Comparison of ENCODE assay signal across 8 mouse cellular contexts in the genomic region with DNA sequence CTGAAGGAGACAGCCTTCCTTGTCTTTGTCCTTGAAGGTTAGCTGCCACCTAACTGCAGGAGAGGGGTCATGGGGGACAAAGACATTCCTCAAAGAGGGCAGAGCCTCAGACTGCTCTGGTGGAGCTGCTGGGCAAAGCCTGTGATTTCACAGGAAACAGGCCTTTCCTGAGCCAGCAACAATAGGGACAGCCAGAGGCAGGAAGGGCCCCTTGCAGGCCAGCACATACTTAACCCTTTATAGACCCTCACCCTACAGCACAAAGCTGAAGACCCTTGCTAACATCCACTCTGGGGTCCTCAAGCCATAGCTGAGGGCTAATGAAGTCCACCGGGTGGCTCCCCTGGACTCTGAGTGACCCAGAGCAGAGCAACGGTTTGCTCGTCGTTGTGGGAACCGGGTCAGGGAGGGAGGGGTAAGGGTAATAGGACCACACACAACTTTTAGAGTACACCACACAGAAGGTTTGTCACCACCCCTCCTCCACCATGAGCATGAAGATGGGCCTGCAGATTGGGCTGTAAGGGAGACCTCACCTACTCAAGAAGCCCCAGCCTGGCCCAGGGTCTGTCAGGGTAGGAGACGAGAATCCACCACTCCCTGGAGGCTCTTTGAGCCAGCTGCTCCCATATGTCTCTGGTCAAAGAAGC. TPM values are rescaled to one million over a fixed set of nuclear protein-coding genes. Genes with fewer than 3 reads are reported as not detected.
DNase-seq lines count a peak whose midpoint lies in the region; ATAC-seq and TF ChIP-seq lines count a peak whose summit lies in the region.

No protein-coding gene starts in this region.

- no peak overlapping the region for H3K4me2 ChIP-seq in hindbrain, embryonic 12.5 days (replicated peaks)
- H3K4me2 ChIP-seq in liver, embryonic 12.5 days = peak overlapping the region; percentile 15

- no peak for TF ChIP-seq POLR2A in testis, adult 2 months (IDR thresholded peaks at IDR 0.05; ENCODE audit: control insufficient read depth, low read depth, low read length)

- H3K9ac ChIP-seq in hindbrain, embryonic 12.5 days = no peak overlapping the region
- H3K9ac ChIP-seq in liver, embryonic 12.5 days = no peak overlapping the region

- ATAC-seq in hindbrain, embryonic 12.5 days (ENCODE audit: low FRiP score) = no peak
- no peak for ATAC-seq in liver, embryonic 12.5 days

- no peaks in the 10 kb centered on the region for H3K4me1 ChIP-seq in testis, adult 2 months (ENCODE audit: control insufficient read depth, insufficient read depth, low read length)
- H3K4me1 ChIP-seq in hindbrain, embryonic 12.5 days = peaks cover 25% of the 10 kb centered on the region
- H3K4me1 ChIP-seq in liver, embryonic 12.5 days = peaks cover 72% of the 10 kb centered on the region

- H3K27ac ChIP-seq in testis, adult 2 months (ENCODE audit: control insufficient read depth, insufficient read depth, low read depth, low read length) = peak overlapping the region; percentile 42
- peak overlapping the region; percentile 46 for H3K27ac ChIP-seq in hindbrain, embryonic 12.5 days
- peak overlapping the region; percentile 66 for H3K27ac ChIP-seq in liver, embryonic 12.5 days

- no peak for TF ChIP-seq CTCF in testis, adult 2 months (IDR thresholded peaks at IDR 0.05; ENCODE audit: control insufficient read depth, insufficient read depth, insufficient replicate concordance, low read depth, low read length)

- no peak overlapping the region for H3K4me3 ChIP-seq in testis, adult 2 months (ENCODE audit: control insufficient read depth, low read depth, low read length)
- H3K4me3 ChIP-seq in hindbrain, embryonic 12.5 days = no peak overlapping the region
- H3K4me3 ChIP-seq in liver, embryonic 12.5 days = no peak overlapping the region

- H3K27me3 ChIP-seq in testis, adult 2 months (ENCODE audit: control insufficient read depth, insufficient read depth, low read length) = no peaks in the 10 kb centered on the region
- no peaks in the 10 kb centered on the region for H3K27me3 ChIP-seq in hindbrain, embryonic 12.5 days
- H3K27me3 ChIP-seq in liver, embryonic 12.5 days (replicated peaks) = no peaks in the 10 kb centered on the region

- DNase-seq in testis, postnatal 10 days (ENCODE audit: low spot score) = no peak
- DNase-seq in skeletal muscle tissue, adult 2 months (ENCODE audit: low read depth, low spot score) = peak; percentile 43
- DNase-seq in ovary, adult 18-20 months (ENCODE audit: low spot score) = no peak
- no peak for DNase-seq in cerebellum, postnatal 4 days (ENCODE audit: low spot score in 2 of 2)
- no peak for DNase-seq in T-cell, adult 2 months (ENCODE audit: low spot score)

- H3K36me3 ChIP-seq in testis, adult 2 months (ENCODE audit: control insufficient read depth, insufficient read depth, low read length) = no peaks in the 10 kb centered on the region
- no peaks in the 10 kb centered on the region for H3K36me3 ChIP-seq in hindbrain, embryonic 12.5 days
- peaks cover 67% of the 10 kb centered on the region for H3K36me3 ChIP-seq in liver, embryonic 12.5 days

- no peaks in the 10 kb centered on the region for H3K9me3 ChIP-seq in hindbrain, embryonic 12.5 days (replicated peaks)
- H3K9me3 ChIP-seq in liver, embryonic 12.5 days (replicated peaks) = no peaks in the 10 kb centered on the region

- WGBS in hindbrain, embryonic 12.5 days = 25% methylated on average over 6 of the region's 6 CpGs
- WGBS in liver, embryonic 12.5 days (ENCODE audit: insufficient replicate concordance) = 24% methylated on average over 6 of the region's 6 CpGs

RNA-seq across cellular contexts. Expression of gene Piezo1, which starts 33.5 kb away (rescaled TPM):
- 6.8 and 9.1 TPM in 2 replicates for polyA plus RNA-seq in testis, adult 2 months (2012; rRNA removed)
- polyA plus RNA-seq in hindbrain, embryonic 12.5 days (2016; fragmentation: Nextera tagmentation; extraction: Ambion mirVana) = 8.9 TPM in 2 replicates
- 21.7 and 24.4 TPM in 2 replicates for polyA plus RNA-seq in liver, embryonic 12.5 days (2016; fragmentation: Nextera tagmentation; extraction: Ambion mirVana)

RNA-seq across cellular contexts. Expression of gene Ctu2, which starts 41.7 kb away (rescaled TPM):
- polyA plus RNA-seq in testis, adult 2 months (2012; rRNA removed) = 29.3 and 37.7 TPM in 2 replicates
- 66.7 and 68.1 TPM in 2 replicates for polyA plus RNA-seq in hindbrain, embryonic 12.5 days (2016; fragmentation: Nextera tagmentation; extraction: Ambion mirVana)
- 37.1 and 38.7 TPM in 2 replicates for polyA plus RNA-seq in liver, embryonic 12.5 days (2016; fragmentation: Nextera tagmentation; extraction: Ambion mirVana)

RNA-seq across cellular contexts. Expression of gene Rnf166, which starts 41.8 kb away (rescaled TPM):
- polyA plus RNA-seq in testis, adult 2 months (2012; rRNA removed) = 120 and 122 TPM in 2 replicates
- polyA plus RNA-seq in hindbrain, embryonic 12.5 days (2016; fragmentation: Nextera tagmentation; extraction: Ambion mirVana) = 35.3 and 39.2 TPM in 2 replicates
- 16.6 and 17.3 TPM in 2 replicates for polyA plus RNA-seq in liver, embryonic 12.5 days (2016; fragmentation: Nextera tagmentation; extraction: Ambion mirVana)

RNA-seq across cellular contexts. Expression of gene Cdt1, which starts 50.1 kb away (rescaled TPM):
- polyA plus RNA-seq in testis, adult 2 months (2012; rRNA removed) = 4.5 and 5.0 TPM in 2 replicates
- polyA plus RNA-seq in hindbrain, embryonic 12.5 days (2016; fragmentation: Nextera tagmentation; extraction: Ambion mirVana) = 22.7 and 23.9 TPM in 2 replicates
- polyA plus RNA-seq in liver, embryonic 12.5 days (2016; fragmentation: Nextera tagmentation; extraction: Ambion mirVana) = 65.7 and 66.8 TPM in 2 replicates

RNA-seq across cellular contexts. Expression of gene Snai3, which starts 57.1 kb away (rescaled TPM):
- 3.7 and 3.8 TPM in 2 replicates for polyA plus RNA-seq in testis, adult 2 months (2012; rRNA removed)
- not detected in 2 replicates for polyA plus RNA-seq in hindbrain, embryonic 12.5 days (2016; fragmentation: Nextera tagmentation; extraction: Ambion mirVana)
- 0.18 and 0.36 TPM in 2 replicates for polyA plus RNA-seq in liver, embryonic 12.5 days (2016; fragmentation: Nextera tagmentation; extraction: Ambion mirVana)
